Mouse (Mus musculus): ENCODE data around the gene Chd9. TPM values are rescaled to one million over a fixed set of nuclear protein-coding genes. Genes with fewer than 3 reads are reported as not detected.
"Not testable (repeated sequence)": the region's sequence is repeated elsewhere in the genome, so short reads cannot be mapped to it uniquely, and the experiment has no call there.

Chd9 gene
- polyA plus RNA-seq, 2 experiments from 2014 or later = 117 to 118 TPM

DNA sequence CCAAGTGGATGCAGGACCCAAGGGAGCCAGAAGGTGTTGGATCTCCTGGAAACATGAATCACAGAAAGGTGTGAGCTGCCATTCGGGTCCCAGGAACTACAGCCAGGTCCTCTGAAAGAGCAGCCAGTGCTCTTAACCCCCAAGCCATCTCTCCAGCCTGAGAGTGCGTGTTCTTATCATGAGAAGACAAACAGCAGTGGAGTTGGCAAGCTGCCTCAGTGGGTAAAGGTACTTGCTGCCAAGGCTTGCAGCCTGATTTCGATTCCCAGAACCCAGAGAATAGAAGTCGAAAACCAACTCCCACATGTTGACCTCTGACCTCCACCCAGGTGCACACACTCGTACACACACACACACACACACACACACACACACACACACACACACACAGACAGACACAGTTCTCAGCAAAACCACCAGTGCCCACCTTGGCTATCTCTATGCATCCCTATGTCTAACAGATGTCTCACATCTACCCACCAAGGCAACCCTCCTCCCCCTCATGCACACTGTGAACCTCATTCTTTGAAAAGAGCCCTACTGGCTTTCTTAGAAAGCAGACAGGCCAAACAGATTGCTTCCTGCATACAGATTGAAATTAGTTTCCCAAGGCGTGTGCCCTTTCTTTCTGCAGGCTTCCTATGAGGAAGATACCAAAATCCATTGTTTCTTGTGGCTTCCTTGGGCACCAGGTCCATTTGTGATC lies 43.4 kb downstream of the Chd9 start:
- ATAC-seq = peak; percentile 25

DNA sequence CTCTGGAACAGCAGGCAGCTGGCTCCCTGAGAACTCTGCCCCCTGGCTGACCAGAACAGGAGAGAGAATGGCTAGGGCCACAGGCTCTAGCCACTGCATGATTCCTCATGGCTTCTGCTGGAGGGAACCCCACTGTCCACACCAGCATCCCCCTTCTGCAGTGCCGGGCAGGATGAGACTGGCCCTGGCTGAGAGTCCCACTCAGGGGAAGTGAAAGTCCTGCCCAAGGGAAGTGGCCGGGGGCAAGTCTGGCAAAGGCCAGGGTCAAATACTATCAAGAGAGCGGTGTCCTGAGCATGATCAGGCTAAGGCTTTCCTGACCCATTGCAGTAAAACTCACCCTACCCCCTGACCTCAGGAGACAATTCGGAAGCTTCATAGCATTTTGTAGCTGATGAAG lies 44.9 kb downstream of the Chd9 start:
- no peak for ATAC-seq

DNA sequence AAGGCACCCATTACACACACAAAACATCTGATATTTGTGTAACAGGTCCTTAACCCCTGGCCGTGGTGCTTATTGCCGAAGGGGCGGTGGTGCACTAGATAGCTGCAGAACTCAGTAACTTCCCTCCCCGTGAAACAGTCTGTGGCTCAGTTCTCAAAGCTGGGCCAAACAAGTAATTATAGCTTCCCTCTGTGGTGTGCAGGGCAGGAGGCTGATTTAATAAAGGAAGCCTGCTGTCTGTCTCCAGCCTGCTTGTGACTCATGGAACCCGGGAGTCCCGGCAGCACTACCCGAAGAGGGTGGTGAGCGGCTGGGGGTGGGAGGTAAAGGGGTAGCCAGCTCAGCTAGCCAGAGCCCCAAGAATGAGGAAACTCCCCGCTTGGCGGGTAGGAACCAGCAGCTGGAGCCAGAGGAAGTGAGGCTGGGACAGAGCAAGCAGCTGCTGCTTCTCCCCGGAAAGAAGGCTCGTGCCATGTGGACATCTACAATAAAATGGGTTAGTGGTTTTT lies 48.1 kb downstream of the Chd9 start:
- peak; percentile 20 for ATAC-seq

DNA sequence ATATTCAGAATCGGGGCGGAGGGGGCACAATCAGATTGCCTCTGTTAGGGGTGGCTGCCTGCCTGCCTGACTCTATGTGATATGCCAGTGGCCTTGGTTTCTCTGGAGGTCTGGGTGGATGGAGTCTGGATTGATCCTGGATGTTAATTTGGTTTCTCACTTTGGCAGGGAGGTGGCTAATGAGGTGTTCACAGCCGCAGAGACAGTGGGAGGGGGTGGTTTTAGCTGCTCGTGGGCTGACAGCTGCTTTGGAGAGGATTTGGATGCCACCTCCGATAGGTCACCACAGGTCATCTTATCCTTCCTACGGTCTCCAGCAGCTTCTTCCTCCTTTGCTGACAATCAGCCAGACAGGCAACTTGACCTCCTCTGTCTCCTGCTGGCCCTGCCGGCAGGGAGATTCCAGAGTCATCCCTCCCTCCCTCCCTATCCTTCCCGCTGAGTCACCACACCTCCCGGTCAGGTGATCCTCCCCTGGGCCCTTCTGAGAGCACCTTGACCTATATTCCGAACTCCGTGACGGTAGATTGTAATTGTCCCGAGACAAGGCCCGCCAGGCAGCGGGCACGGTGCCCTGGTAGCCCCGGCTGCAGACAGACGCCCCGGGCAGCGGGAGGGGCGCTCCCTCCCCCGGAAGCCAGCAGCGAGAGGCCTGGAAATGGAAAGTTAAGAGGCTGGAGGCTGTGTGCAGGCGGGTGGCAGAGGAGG lies 48.7 kb downstream of the Chd9 start:
- peak; percentile 78 for ATAC-seq

DNA sequence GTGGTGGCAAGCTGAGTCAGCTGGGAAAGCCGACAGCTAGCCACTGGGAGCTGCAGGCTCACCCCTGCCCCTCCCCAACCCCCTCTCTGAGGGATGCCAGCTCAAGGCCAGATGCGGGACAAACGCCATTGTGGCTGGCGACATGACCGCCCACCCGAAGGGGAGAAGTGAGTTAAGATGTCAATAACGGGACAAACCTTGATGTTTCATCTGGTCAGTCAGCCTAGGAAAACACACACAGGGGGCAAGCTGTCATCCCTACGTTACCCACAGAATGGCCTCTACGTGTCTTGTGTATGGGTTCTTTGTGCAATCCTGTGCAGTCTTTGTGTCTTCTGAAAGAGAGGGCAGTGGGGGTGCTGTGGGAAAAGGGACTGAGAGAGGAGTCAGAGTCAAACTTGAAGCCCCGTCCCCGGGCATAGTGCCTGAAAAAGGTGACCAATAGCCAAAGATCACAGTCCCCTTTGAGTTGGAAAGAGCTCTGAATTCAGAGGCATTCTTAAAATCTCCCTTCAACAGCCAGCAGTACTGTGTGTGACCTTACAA lies 49.4 kb downstream of the Chd9 start:
- no peak for ATAC-seq

DNA sequence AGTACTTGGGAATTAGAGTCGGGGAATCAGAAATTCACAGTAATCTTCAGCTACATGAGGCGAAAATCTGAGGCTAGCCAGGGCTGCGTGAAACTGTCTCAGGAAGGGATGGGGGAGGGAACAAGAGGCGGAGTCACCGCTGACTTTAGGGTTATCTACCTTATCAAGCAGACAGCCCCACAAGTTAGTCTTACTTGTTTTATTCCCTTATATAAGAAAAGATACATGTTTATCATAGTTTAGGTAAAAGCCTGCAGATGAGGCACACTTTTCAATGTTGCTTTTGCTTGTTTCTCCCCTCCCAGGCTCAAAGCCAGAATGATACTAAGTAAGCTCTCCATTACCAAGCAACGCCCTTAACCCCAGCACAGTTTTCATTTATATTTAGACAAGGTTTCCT lies 50.4 kb downstream of the Chd9 start:
- ATAC-seq = no peak

DNA sequence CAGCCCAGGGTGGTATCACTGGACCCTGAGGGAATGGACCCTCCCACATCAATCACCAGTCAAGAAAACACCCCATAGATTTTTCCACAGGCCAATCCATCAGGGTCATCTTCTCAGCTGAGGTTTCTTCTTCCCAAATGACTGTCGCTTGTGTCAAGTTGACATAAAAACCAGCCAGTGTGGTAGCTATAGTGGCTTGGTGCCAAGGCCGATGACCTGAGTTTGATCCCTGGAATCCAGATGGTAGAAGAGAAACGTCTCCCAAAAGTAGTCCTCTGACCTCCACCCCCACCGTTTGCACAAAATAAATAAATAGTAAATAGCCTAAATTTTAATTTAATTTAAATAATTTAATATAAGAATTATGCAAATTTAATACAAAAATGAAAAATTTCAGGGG lies 51.9 kb downstream of the Chd9 start:
- ATAC-seq = no peak

DNA sequence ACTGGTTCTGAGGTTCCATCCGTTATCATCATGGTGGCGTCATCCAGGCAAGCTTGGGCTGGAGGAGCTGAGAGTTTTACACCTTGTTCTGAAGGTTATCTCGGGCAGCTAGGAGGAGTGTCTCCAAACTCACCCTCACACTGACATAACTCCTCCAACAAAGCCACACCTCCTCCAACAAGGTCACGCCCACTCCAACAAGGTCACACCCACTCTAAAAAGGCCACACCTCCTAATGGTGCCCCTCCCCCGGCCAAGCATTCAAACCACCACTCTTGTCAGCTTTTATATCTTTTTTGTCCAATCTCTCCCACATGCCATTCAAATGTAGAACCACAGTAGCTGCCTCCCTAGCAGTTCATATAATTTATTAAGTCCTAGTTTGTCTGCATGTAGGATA lies 53.0 kb downstream of the Chd9 start:
- no peak for ATAC-seq

DNA sequence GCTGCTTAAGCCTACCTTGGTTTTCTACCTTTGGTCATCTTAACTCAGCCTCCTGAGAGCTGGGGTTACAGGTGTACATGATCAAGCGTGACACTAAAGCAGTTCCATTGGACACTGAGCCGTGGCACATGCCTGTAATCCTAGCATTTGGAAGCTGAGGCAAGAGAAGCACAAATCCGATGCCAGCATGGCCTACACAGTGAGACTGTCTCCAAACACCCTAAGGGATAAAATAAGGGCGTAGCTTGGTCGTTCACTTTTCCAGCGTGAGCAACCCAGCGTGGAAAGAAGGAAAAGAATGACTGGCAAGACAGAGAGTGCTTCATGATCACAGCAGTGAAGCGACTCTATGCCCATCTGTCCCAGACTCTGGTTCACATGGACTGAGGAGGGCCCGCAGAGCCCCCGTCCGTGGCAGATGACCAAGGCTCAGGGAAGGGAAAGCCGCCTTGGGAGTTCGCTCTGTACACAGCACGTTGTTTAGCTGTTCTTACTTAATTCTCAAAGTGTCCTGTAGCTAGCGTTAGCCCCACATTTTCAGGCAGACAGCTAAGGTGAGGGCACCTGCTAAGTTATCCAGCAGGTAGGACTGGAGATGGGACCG lies 54.0 kb downstream of the Chd9 start:
- ATAC-seq = no peak

DNA sequence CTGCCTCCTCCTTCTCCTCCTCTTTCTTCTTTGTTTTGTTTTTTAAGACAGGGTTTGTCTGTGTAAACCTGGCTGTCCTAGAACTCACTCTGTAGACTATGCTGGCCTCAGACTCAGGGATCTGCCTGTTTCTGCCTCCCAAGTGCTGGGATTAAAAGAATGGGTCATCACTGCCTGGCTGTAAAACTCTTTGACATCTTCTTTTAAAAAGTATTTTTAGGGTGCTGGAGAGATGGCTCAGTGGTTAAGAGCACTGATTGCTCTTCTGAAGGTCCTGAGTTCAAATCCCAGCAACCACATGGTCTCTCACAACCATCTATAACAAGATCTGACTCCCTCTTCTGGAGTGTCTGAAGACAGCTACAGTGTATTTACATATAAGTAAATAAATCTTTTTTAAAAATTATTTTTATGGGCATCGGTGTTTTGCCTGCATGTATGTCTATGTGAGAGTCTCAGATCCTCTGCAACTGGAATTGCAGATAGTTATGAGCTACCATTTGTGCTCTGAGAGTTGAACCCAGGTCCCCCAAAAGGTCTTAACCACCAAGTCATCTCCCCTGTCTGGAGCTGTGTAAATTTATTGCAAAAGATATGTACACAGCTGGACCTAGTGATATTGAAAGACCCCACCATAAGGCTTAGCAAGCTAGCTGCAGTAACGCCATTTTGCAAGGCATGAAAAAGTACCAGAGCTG lies 57.7 kb downstream of the Chd9 start:
- ATAC-seq = no peak

DNA sequence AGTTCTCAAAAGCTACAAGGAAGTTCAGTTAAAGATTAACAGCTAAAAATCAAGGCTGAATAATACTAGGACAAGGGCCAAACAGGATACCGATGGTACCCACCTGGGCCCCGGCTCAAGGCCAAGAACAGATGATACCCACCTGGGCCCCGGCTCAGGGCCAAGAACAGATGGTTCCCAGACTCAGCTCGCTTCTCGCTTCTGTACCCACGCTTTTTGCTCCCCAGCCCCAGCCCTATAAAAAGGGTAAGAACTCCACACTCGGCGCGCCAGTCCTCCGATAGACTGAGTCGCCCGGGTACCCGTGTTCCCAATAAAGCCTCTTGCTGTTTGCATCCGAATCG lies 58.2 kb downstream of the Chd9 start:
- ATAC-seq = not testable (repeated sequence)

DNA sequence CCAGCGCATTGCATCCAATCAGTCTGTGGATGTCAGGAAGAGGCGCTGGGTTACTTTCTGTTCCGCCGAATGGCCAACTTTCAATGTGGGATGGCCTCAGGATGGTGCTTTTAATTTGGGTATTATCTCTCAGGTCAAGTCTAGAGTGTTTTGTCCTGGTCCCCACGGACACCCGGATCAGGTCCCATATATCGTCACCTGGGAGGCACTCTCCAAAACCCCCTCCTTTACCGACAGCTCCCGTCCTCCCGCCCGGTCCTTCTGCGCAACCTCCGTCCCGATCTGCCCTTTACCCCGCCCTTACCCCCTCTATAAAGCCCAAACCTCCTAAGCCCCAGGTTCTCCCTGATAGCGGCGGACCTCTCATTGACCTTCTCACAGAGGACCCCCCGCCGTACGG lies 59.2 kb downstream of the Chd9 start:
- not testable (repeated sequence) for ATAC-seq

DNA sequence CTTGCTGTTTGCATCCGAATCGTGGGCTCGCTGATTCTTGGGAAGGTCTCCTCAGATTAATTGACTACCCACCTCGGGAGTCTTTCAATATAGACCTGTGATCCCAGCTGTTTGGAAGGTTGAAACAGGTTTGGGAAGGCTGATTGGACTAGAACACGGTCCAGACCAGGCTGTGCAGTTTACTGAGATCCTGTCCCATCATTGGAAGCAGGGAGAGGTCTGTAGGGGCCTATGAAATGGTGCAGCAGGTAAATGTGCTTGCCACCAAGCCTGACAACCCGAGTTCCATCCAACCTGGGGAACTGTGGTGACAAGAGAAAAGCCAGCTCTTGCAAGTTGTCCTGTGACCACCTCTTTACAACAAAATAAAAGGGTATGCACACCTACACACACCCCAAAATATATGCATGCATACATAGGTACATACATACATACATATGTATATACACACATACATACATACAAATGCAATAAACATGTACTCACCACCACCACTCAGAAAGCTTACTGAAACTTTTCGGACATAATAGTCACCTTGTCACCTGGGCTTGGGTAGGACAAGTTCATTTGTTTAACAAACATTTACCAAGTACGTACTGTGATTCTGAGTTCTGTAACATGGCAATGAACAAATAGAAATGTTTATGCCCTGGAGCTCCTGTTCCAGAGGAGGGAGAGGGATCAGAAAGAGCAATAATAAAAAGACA lies 63.9 kb downstream of the Chd9 start:
- no peak for ATAC-seq

DNA sequence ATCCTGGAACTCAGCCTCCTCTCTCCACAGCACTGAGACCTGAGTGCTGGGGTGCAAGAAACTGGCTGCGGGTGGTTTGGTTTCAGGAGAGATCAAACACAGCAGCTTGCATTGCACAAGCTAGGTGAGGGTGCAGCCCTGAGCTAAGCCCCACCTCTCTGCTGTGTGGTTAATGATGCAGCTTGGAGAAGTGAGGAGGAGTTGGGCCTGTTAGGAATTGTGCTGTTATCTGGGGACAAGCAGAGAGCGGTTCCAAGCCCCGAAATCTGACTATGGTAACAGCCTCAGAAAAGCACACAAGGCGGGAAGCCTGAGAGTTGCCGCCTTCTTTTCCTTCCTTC lies 64.4 kb downstream of the Chd9 start:
- no peak for ATAC-seq

DNA sequence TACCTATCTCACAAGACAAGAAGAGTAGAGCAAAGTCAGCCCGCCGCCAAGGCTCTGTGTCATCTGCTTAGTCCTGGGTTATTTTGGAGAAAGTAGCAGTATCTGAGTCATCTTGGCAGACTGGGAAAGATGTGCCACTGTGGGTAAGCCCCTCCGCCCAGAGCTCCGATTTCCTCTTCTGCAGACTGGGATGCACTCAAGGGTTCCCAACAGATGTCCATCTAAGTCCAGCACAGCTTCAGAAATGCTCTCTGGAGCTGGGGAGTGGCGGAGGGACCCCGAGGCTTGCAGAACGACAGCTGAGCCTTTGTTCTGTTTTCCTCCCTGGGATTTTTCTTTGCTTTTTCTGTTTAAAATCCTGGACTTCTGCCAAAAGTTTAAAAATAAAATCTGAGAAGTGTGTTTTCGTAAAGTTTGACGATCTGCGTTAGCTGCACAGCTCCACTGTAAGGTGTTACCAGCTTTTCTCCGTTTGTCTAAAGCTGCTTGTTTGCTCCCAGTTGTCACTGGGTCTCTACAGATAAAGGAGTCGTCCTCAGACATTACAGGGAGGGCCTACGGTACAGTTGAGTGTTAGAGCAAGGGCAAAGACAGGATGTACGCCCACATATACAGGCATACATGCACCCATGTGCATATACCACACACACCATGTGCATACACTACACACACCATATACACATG lies 66.2 kb downstream of the Chd9 start:
- no peak for ATAC-seq

DNA sequence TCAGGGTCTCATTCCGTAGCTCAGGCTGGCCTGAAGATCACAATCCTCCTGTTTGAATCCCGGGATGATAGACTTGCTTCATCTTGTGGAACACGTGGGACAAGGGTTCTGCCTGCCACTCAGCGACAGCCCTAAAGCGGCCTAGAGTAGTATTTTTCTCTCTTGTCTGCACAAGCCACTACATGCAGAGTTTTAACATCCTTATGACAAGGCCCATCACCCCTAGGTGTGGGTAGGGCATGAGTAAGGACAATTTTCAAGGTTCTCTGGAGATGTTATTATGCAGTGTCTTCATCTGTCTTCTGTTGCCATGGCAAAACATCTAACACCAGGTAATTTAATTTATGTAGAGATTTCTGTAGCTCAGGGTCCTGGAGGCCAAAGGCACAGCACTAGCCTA lies 69.2 kb downstream of the Chd9 start:
- no peak for ATAC-seq

DNA sequence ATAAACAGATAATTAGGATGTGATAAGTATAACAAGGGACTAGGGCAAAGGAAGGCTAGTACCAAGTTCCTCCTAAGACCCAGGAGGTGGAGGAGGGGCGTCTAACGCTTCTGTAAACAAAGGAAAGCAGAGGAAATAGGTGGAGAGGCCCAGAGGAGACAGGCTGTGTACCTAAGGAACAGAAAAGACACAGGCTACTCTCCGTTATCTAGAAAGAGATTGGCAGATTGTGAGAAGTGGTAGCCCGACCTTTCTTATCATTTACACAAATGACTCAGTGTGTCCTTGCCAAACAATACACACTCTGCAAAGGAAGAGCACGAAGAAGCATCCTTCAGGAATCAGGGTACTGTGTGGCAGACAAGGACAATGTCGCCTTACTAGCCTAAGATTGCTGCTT lies 70.4 kb downstream of the Chd9 start:
- ATAC-seq = no peak

DNA sequence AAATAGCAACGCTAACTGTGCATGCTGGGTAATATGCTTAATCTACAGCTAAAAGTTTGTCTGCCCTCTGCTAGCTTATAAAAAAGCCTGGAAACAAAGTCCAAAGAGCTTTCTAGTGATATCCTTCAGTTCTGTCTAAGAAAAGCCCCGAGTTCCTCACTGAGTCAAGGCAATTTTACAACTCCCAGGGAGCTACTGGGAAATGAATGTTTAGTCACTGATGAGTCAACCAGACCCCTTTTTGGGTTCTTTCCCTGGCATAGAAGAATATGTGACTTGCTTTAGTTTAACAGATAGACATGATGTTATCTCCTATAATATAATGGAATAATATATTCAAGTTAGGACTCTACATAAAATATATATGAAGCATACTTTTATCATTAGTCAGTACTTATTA lies 73.8 kb downstream of the Chd9 start:
- ATAC-seq = no peak

DNA sequence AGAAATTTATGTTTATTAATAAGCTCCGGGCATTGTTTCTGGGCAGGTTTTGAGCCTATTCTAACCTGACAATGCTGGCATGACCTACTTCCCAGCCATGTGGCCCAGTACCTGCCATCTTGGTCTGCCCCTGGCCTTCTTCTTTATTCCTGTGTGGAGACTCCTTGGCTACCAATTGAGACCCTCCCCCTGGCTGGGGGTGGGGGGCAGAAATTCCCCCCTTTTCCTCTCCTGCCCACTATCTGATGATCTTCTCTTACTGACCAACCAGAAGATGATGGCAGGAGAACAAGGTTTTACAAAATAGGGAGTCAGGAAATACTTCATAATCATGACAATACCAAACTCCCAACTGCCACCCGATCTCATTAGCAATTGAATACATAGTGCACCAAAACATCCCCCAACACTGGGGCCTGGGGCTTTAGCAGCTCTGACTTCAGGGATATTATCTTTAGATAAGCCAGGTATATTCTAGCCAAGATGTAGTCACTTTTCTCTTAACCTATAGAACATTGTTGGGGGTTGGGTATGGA lies 76.1 kb downstream of the Chd9 start:
- ATAC-seq = no peak

DNA sequence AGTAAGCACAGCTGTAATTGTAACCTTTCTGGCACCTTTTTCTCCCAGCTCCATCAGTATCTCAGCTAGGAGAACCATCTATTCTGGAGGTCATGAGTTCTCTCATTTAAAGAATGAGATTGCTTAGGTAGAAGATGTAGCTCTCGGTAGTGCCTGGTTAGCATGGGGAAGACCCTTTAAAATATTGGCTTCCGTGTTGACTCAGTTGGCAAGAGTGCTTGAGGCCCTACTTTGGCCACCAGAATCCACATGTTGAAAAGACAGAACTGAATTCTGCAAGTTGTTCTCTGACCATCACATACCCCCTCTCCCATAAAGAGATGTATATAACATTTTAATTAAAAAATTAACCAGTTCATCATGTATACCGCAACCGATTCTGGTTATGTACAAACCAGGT lies 78.8 kb downstream of the Chd9 start:
- no peak for ATAC-seq

DNA sequence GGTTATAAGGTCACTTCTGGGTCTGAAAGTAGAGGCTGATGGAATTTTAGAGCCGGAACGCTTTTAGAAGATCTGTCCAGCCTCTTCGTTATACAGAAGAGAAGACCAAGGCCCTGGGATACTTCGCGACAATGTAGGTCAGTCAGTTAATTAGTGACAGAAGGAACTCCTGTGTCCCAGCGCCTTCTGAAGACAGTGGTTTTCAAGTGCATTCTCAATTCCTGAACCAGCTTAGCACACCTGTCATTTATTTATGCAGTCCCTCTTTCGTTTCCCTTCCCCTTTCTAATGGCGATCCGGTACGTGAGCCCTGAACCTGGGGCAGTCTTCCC lies 79.3 kb downstream of the Chd9 start:
- ATAC-seq = no peak
